Mouse (Mus musculus) brain, adult 2 months (tissue): ENCODE data around the gene Rtn4rl1.
A peak's percentile ranks its signal among the peaks of the same experiment; 100 is the strongest.
"Not testable (repeated sequence)": the region's sequence is repeated elsewhere in the genome, so short reads cannot be mapped to it uniquely, and the experiment has no call there.

Experiments
- DNase-seq: peaks from one replicate; pipeline ENCODE4 v3.0.0; 2011; ENCODE audit warnings: low read depth, low spot score

Gene Rtn4rl1

DNA sequence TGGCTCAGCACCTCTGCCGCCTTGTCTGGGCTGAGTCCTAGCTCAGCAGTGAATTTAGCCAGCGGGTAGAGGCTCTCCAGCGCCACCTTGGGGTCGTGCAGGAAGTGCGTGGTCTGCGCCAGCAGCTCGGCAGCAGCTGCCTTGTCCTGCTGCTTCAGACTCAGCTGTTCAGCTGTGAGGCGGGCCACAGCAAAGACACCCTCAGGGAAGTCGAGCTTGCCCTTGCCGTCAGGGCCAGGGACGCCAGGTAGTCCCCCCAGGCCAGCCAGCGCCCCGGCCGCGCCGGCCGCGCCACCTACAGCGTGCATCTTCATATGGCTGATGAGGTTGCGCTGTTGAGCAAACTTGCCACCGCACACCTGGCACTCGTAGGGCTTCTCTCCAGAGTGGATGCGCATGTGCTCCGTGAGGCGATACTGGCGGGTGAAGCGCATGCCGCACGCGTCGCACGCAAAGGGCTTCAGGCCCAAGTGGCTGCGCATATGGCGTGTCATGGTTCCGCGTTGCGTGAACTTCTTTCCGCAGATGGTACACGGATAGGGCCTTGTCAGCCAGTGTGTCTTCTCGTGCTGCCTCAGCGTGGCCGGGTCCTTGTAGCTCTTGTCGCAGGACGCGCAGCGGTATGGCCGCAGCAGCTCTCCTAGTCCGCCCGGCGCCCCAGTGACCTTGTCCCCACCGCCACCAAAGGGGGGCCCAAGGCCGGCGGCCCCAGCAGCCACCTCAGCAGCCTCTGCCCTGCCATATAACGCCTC lies 28.0 kb upstream of the Rtn4rl1 start:
- peak; percentile 80 for DNase-seq

DNA sequence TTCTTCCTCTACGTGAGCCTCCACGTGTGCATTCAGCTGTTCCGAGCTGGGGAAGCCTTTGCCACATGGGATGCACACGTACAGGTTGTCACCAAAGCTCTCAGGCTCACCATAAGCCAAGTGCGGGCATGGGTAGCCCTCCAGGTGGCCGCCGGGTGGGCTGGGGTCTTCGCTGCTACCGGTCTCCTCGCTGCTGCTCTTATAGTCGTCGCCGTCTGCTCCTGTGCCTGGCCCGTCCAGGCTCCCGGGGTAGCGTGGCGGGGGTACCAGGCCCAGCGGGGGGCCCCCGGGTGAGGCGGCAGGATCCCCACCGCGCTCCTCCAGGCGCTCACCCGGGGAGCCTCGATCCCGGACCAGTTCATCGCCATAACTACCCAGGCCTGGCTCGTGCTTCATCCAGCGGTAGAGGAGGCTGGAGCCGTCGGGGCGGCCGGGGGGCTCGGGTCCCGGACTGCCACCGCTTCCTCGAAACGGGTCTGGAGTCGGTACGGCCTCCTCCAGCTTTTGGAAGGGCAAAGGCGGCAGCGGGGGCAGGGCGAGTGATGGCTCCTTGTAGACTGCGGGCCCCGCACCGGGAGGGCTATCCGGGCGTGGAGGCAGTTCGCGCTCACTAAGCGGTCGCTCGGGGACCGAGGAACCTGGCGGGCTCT lies 27.3 kb upstream of the Rtn4rl1 start:
- no peak for DNase-seq

DNA sequence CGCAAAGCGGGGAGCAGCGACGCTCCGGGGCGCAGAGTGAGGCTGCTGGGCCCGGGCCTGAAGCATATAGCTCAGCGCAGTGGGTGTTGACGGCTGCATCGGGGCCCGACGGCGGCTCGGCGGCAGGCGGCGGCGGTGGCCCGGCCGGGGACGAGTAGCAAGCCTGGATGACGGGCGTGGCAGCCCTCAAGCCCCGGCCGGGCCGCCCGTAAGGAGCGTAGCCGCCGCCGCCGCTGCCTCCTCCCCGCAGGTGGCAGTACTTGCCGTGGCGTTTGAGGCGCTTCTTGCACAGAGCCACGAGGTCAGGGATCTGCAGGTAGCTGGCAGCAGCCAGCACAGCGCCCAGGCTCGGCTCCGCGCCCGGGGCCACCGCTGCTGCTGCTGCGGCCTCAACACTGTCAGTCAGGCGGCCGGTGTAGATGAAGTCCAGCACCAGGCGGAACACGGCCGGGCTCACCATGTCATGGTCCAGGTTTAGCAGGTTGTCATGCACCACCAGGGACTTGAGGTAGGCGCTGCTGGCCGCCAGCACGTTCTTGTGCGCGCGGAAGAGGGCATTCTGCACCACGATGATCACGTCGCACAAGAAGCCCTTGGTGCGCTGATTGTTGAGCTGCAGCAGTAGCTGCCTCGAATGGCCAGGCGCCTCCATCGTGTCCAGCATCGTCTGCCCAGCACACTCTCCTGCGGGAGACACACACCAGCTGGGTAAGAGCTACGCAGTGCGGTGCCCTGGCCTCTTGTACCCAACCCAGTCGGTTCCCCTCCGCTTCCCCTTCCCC lies 26.5 kb upstream of the Rtn4rl1 start:
- no peak for DNase-seq

DNA sequence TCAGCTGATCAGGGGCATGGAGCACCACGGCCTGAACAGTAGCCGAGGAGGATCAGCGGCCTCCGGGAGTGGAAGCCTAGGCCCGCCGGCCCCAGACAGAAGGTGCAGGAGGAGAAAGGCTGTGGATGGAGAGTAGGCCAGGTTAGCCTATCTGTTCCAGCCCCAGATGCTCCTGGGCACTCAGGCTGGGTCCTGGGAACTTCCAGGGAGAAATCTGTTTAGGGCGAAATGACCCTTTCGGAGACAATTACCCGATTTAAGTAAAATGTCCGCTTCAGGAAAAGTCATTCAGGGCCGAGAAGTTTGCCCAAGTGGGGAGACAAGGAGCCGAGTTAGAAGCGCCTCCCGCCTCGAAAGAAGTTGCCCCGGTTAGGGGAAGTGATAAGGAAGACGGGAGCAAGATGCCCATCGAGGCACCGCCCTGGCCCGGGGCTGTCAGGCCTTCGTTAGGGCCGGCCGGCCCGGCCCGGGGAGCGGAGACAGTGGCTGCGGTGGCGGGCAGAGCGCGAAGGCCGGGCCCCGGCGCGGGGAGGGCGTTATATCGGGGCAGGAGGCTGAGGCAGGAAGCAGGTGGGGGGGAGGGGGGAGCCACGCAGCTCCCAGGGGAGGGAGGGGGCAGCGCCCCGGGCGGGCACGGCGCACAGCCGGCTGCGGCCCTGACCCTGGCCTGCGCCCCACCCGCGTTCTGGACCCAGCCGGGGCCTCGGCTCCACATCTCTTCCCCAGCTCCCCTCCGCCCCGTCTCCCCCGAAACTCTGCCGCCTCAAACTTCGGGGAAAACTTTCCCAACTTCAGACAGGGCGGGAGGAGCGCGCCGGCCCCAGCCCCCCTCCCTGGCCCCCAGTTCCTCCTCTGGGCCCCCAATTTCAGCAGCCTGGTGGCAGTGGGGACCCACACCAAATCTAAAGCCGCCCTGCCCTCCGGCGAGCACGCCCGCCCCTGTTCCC lies 25.7 kb upstream of the Rtn4rl1 start:
- DNase-seq: no peak

DNA sequence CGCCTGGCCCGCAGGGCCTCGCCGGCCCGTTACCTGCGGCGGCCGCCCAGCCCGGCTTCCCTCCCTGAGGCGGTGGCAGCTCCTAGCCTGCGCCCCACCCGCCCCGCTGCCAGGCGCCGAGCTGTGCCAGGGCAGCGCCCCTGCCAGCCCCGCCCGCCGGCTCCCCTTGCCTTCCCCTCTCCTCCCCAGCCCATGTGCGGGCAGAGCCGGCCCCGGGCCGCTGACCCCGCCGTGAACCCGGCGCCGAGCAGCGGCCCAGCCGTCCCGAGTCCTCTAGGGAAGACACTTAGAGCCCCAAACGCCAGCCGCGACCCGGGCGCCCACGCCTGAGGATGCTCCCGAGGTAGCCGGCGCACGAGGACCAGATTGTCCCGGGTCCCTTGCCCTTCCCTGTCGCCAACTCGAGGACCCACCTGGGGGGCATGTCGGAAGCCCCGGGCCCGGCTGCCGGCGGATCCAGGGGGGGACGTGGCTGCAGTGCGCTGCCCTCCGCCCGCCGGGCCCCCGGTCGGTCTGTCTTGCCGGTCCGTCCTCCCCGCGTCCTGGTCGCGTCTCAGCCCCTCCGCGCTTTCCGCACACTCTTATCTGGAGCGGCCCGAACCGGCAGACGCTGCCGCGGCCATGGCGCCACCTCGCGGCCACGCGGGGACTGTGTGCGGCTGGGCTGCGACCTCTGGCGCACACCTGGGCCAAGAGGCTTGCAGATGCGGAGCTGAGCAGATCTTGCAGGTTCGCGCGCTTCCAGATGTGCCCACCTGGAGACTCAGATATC lies 24.8 kb upstream of the Rtn4rl1 start:
- peak; percentile 81 for DNase-seq

DNA sequence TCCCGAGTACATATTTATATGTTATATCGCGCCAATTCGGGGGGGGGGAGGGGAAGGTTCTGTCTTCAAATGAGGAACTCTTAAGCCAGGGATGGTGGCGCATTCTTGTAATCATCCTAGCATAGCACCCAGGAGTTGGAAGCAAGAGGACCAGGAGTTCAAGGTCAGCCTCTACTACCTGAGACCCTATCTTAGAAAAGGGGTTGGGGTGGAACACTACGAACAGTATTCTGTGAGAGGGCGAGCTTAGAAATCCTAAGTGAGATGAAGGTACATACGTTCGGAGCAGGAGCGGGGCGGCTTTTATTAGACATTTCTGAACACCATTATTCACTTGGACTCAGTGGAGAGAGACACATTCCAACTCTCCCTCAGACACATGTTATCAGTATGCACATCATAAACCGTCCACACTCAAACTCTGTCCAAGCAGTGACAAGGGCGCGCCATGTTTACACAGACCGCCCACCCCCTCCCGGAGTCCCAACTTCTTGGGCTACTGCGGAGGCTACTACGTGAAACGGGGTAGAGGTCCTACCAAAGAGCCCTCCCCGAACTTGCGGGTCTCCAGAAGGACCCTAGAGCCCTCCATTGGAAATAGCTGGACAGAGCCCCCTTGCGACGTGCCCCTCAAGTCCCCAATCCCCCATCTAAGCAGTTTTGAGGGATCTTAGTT lies 24.0 kb upstream of the Rtn4rl1 start, which contains the start of gene Hic1:
TSS of gene Hic1 (minus strand) at position 115 of the 676 bp plus-strand sequence.
- peak; percentile 32 for DNase-seq

DNA sequence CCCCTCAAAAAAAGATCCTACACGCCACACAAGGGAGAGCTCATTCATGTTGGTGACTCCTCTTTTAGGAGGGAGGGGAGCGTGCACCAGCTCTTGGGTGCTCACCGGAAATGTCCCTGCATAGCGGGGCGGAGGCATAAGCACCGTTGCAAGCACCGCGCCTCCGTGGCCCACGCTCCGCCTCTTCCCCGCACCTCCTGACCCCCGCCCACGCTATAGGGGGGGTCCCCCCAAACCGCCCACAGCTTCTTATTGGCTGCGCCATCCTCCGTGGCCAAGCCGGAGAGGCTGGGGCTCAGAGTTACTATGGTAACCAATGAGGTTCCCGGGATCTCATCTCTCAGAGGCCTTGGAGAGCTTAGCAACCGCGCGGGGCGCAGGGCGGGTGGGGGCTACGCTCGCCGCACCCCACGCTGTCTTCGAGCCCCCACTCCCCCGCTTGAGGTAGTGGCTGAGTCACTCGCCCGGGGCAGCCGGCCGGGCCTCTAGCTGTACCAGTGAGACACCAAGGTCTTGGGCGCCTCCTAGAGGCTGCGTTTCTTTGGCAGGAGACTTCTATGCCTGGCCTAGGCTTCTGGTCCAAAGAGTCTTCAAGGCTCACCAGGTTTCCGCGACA lies 23.3 kb upstream of the Rtn4rl1 start:
- peak; percentile 97 for DNase-seq

DNA sequence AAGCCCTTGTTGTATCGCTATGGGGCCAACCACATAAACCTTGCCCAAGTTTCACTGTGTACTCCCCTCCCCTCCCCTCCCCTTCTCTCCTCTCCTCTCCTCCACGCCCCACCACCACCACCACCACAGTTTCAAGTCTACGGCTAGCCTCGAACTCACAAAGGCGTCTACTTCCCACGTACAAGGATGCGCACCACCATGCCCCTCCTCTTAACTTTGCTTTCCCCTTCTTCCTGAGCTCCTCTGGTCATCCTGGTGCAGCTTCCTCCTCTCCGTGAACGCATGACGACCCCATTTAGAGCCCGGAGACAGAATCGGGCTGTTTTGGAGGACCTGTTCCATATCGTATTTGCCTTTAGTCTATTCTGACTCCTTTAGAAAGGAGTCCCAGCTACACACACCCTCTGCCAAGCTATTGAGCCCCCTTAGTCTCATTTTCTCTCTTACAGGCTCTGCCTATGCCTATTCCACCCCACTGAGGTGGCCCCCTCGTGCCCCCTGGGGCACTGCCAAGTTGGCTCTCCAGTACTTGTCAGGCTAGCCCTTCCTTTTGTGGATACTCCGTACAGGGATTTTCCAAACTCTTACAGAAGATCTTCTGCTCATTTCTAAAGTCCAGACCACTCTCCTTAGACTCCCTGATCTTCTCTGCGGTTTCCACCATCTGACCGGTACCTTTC lies 22.3 kb upstream of the Rtn4rl1 start:
- no peak for DNase-seq

DNA sequence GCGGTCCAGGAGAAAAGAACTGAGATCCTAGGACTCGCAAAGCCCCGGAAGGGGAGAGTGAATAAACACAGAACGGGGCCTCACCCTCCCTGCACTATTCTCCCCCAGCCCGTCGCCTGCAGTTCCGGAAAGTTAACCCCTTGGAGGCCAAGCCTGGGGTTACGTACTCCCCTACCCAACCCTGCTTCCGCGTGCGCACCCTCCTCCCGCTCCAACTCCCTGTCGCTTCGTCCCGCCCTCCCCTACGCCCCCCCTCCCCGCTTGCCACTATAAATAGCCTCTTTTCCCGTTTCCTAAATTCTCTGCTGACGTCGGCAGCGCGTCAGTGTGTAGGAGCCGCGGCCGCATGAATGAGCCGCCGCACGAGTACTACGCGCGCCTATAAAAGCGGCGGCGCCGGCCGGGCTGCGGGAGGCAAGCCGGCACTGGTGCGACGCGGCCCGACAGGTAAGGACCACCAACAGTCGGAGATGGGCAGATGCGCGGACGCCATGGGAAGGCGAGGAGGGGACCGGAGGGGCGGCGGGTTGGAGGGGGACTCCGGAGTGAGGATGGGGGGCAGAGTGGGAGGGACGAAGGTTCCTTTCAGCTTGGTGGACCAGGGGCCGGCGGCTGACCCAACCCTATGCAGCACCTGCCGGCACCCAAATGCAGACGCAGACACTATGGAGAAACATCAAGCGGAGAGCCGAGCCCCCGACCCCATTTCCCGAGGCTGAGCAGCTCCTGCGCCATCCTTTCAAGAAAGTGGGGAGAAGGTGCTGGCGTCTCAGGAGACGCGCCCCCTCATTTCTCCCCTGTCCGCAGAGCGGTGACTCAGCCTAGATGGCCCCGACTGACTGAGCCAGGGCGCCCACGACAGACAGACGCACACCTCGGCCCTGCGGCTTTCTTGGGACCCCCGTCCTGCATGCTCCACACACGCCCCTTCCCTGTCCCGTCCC lies 21.2 kb upstream of the Rtn4rl1 start:
- DNase-seq: peak; percentile 91

DNA sequence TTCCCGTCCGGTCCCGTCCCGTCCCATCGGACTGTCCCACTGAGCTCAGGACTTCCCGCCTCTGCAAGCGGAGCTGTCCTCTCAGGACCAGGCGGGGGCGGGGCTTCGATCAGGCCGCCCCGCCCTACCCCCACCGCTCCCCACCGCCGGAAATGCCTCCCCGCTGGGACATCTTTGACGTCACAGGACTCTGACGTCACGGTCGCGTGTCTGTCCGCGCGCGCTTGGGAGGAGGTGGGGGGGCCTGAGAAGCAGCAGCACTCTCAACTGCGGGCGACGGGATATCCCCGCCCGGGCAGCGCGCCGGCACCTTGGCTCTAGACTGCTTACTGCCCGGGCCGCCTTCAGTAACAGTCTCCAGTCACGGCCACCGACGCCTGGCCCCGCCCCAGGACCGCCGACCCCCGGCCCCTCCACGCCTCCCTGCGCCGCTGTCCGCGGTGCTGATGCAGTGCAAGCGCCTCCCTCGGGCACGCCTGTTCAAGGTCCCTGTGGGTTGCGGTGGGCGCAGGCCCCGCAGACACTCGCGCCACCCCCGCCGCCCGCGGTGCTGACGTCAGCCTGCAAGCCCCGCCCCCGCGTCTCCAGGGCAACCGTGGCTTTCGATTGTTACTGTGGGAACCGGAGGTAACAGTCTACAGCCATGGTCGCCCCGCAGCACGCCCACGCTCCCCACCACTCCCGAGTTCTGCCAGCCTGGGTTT lies 20.3 kb upstream of the Rtn4rl1 start:
- DNase-seq: peak; percentile 94

DNA sequence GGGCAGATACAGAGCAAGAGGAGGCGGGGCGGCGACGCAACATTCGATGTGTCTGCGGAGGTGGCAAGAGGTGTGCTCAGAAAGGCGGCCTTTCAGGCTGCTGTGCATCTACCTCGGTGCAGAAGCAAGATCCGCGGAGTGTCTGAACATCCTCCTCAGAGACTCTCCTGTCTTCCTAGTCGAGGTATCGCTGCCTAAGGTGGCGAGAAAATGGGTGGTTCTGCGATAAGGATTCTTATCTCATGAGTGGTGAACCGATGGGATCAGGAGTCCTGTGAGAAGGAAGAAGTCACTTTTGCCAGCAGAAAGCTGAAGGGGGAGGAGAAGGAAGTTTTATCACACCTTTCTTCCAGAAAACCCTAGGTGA lies 19.8 kb upstream of the Rtn4rl1 start:
- DNase-seq: no peak

DNA sequence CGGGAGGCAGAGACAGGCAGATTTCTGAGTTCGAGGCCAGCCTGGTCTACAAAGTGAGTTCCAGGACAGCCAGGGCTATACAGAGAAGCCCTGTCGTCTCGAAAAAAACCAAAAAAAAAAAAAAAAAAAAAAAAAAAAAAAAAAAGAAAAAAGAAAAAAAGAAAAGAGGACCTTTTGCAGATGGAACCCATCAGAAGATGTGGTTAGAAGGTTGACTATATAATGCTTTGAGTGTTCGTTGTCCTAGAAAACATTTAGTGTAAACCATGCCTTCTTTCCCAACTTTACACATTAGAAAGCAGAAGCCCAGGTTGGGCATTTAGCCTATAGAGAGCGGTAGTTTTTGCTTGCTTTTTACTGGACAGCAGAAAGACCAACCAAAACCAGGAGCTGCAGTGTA lies 19.0 kb upstream of the Rtn4rl1 start:
- DNase-seq: not testable (repeated sequence)

DNA sequence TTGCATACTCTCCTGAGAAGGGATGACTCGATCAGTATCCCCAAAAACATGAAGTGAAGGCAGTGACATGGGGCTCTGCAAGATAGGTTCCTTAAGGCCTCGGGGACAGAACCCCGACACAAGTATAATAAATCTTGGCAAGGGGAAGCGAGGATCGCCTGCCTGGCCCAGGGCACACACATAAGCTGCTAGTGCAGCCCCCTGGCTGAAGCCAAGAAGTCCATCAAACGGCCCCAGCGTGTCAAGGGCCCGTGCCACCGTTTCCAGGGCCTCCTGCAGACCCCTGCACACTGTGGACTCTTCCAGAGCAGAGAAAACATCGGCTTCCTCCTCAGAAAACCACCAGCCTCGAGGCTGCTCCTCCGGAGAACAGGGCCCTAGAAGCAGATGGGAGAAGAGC lies 15.6 kb upstream of the Rtn4rl1 start:
- no peak for DNase-seq

DNA sequence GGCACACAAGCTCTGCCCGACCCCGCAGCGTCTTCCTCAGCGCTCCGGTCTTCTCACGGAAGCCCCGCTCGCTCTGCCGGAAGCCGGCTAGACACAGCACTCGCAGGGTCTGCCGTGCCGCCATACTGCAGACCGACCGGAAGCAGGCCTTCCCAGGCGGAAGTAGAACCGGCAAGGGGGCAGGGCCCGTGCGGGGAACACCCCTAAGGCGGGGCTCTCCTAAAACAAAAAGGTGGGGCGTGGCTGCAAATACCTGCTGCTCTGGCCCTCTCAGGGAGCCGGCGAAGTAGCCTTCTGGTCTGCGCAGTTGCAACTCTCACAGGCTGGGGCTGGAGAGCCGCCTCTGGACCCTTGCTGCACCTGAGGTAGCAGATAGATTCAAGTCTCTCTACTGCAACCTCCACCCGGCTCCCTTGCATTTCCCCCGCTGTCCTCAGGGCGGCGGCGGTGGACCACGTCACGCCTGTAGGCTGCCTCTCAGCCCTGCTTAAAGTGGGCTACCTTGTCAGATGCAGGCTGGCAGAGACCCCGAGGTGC lies 14.8 kb upstream of the Rtn4rl1 start, which contains the start of gene Ovca2:
TSS of gene Ovca2 (minus strand) at position 164 of the 537 bp plus-strand sequence.
- DNase-seq: peak; percentile 96

DNA sequence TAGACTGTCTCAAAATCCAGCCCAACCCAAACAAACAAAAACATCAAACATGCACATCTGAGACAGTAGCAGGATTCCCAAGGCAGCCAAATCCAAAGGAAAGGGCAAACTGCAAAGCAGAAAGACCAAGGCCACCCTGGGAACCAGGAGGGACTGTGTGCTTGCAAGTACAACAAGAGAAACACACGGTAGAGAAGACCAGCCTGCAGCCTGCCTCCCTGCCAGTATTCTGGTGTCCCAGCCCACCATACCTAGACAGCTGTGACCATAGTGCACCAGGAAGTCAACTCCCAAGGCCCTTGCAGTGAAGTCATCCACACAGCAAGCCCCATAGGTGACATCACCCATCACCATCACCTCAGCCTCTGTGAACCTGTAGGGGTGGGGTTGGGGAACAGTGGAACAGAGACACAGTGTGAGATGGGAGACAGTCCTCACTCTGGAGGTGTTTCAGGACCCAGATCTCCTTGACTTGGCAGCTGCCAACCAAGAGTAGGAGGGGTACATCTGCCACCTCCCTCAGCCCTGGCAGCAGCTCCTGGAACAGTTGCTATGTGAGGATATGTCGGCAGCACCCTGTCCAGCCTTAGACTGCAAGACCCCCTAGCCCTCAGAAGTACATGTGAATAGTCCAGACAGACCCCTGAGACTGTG lies 9.5 kb upstream of the Rtn4rl1 start:
- DNase-seq: peak; percentile 86

DNA sequence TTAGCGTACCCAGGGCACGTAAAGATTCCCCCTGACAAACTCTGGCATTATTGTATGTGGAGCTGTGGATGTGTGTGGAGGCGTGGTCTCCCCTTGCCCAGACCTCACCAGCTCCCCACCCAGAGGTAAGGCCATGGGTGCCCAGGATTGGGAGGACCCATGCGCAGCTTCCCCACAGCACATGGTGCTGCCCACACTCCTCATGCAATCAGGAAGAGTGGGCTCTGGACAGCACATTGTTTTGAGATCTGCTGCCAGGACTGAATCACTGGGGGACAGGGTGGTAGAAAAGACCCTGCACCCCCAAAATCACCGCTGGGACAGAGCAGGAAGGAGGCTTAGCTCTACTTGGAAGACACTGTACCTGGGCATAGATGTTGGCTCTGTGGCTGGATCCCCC lies 9.0 kb upstream of the Rtn4rl1 start:
- DNase-seq: peak; percentile 76
